ENCODE assay signal across 9 mouse cellular contexts in the genomic region with DNA sequence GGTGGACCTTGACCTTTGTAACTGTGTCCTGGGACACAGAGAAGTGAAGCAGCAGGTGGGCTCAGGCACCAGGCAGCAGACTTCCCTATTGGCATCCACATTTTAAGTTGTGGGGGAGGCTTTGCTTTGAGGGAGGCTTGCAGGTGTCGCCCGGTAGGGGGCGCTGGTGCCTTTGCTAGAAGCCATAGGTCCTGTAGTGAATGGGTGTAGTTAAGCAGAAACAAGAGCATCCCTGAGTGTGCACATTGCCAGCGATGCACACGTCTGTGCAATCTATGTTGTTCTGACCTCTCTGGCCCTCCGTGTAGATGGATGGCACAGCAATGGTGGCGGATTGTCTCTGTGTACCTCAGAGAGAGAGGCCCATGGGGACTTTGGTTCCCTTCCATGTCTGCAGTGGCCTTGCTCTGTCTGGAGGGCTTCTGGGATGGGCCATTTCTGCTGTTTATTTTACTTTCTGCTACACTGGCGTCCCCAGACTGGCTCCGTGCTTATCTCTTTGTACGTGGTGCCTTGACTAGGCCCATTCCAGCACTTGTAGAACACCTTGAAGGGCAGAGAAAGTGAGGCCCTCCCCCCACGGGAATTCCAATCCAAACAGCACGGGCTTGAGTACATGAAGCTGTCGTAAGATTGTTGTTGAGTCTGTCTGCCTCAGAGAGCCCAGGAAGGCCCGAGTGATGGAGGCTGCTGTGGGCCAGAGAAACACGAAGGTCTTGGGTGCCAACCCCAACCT.
DNase-seq lines count a peak whose midpoint lies in the region; ATAC-seq and TF ChIP-seq lines count a peak whose summit lies in the region.
"Had no signal": no experiment of that assay in that cellular context is flagged by ENCODE, and none has a peak within 500 bp of the region (broad histone marks: within the 10 kb centered on the region; RNA-seq: fewer than 3 reads in every experiment).

No protein-coding gene starts in this region.

- H3K4me3 ChIP-seq in embryonic facial prominence, embryonic 11.5 days (ENCODE audit: low read depth, low read length) = no peak overlapping the region
- no peak overlapping the region for H3K4me3 ChIP-seq in heart, adult 2 months
- no peak overlapping the region for H3K4me3 ChIP-seq in kidney, embryonic 14.5 days (ENCODE audit: low read length)
- no peak overlapping the region for H3K4me3 ChIP-seq in liver, adult 2 months (ENCODE audit: insufficient read depth, low read depth, low read length)
- H3K4me3 ChIP-seq in neural tube, embryonic 11.5 days (ENCODE audit: low read depth, low read length) = no peak overlapping the region
- no peak overlapping the region for H3K4me3 ChIP-seq in stomach, postnatal 0 days (ENCODE audit: low read depth, low read length)
- H3K4me3 ChIP-seq: erythroblast, embryonic 14.5 days had no signal

- H3K9ac ChIP-seq in embryonic facial prominence, embryonic 11.5 days (replicated peaks; ENCODE audit: low read length) = no peak overlapping the region
- no peak overlapping the region for H3K9ac ChIP-seq in heart, adult 2 months (ENCODE audit: low read depth, low read length)
- H3K9ac ChIP-seq in kidney, embryonic 14.5 days (ENCODE audit: low read depth, low read length) = no peak overlapping the region
- H3K9ac ChIP-seq in liver, adult 2 months (ENCODE audit: low read depth, low read length) = no peak overlapping the region
- no peak overlapping the region for H3K9ac ChIP-seq in neural tube, embryonic 11.5 days (ENCODE audit: low read length)
- no peak overlapping the region for H3K9ac ChIP-seq in stomach, postnatal 0 days (ENCODE audit: low read length)

- H3K27ac ChIP-seq in embryonic facial prominence, embryonic 11.5 days (replicated peaks; ENCODE audit: low read depth, low read length) = no peak overlapping the region
- no peak overlapping the region for H3K27ac ChIP-seq in heart, adult 2 months
- no peak overlapping the region for H3K27ac ChIP-seq in kidney, embryonic 14.5 days (ENCODE audit: low read depth, low read length)
- no peak overlapping the region for H3K27ac ChIP-seq in liver, adult 2 months (replicated peaks; ENCODE audit: insufficient read depth, low read depth, low read length)
- no peak overlapping the region for H3K27ac ChIP-seq in neural tube, embryonic 11.5 days (ENCODE audit: low read depth, low read length)
- no peak overlapping the region for H3K27ac ChIP-seq in stomach, postnatal 0 days (replicated peaks)

- 43% methylated on average over 15 of the region's 15 CpGs for WGBS in embryonic facial prominence, embryonic 11.5 days
- 40% methylated on average over 15 of the region's 15 CpGs for WGBS in heart, adult 2 months
- 47% methylated on average over 15 of the region's 15 CpGs for WGBS in kidney, embryonic 14.5 days
- WGBS in liver, adult 2 months = 48% methylated on average over 15 of the region's 15 CpGs
- 48% methylated on average over 15 of the region's 15 CpGs for WGBS in neural tube, embryonic 11.5 days
- 28% methylated on average over 15 of the region's 15 CpGs for WGBS in stomach, postnatal 0 days

- no peaks in the 10 kb centered on the region; the same call in none of the 2 replicates for H3K36me3 ChIP-seq in embryonic facial prominence, embryonic 11.5 days (replicated peaks; ENCODE audit: control insufficient read depth, insufficient read depth, low read depth, low read length)
- H3K36me3 ChIP-seq in heart, adult 2 months (ENCODE audit: control insufficient read depth, insufficient read depth, low read length) = no peaks in the 10 kb centered on the region
- H3K36me3 ChIP-seq in kidney, embryonic 14.5 days (ENCODE audit: control insufficient read depth, insufficient read depth, low read length) = peaks cover 35% of the 10 kb centered on the region
- H3K36me3 ChIP-seq in liver, adult 2 months (ENCODE audit: control insufficient read depth, insufficient read depth, low read length) = peaks cover 8% of the 10 kb centered on the region; the same call in 1 of the 2 replicates
- peaks cover 2% of the 10 kb centered on the region; the same call in 1 of the 2 replicates for H3K36me3 ChIP-seq in neural tube, embryonic 11.5 days (ENCODE audit: control insufficient read depth, insufficient read depth, low read length)
- peaks cover 10% of the 10 kb centered on the region for H3K36me3 ChIP-seq in stomach, postnatal 0 days (ENCODE audit: control insufficient read depth, insufficient read depth, low read length)

- peak; percentile 100; the same call in 1 of the 2 replicates for TF ChIP-seq CTCF in heart, adult 2 months (IDR thresholded peaks at IDR 0.05)
- TF ChIP-seq CTCF in liver, adult 2 months (IDR thresholded peaks at IDR 0.05; ENCODE audit: low read depth, low read length) = peak; percentile 97
- TF ChIP-seq CTCF in stomach, postnatal 0 days (IDR thresholded peaks at IDR 0.05; ENCODE audit: low read depth) = peak; percentile 98

- peak; percentile 92 for DNase-seq in B cell, adult 2 months
- DNase-seq in adrenal gland, postnatal 14 days = peak; percentile 94
- DNase-seq in embryonic facial prominence, embryonic 11.5 days (ENCODE audit: low spot score) = peak; percentile 89
- peak; percentile 80 to 89 for DNase-seq in heart, adult 2 months
- peak; percentile 54 for DNase-seq in liver, adult 2 months (ENCODE audit: extremely low read depth, low read depth, low spot score)
- DNase-seq in neural tube, embryonic 11.5 days (ENCODE audit: low spot score) = peak; percentile 87
- DNase-seq in stomach, postnatal 0 days (ENCODE audit: low spot score) = peak; percentile 90

- H3K9me3 ChIP-seq in embryonic facial prominence, embryonic 11.5 days (replicated peaks; ENCODE audit: control insufficient read depth, low read length) = no peaks in the 10 kb centered on the region
- H3K9me3 ChIP-seq in kidney, embryonic 14.5 days (ENCODE audit: control insufficient read depth, low read length) = no peaks in the 10 kb centered on the region
- H3K9me3 ChIP-seq in neural tube, embryonic 11.5 days (ENCODE audit: control insufficient read depth, low read length) = no peaks in the 10 kb centered on the region
- H3K9me3 ChIP-seq in stomach, postnatal 0 days (ENCODE audit: control insufficient read depth, low read length) = no peaks in the 10 kb centered on the region

- H3K4me2 ChIP-seq in embryonic facial prominence, embryonic 11.5 days (ENCODE audit: low read depth, low read length) = no peak overlapping the region
- H3K4me2 ChIP-seq in kidney, embryonic 14.5 days (replicated peaks; ENCODE audit: low read depth, low read length) = no peak overlapping the region
- no peak overlapping the region for H3K4me2 ChIP-seq in neural tube, embryonic 11.5 days (ENCODE audit: low read depth)
- no peak overlapping the region for H3K4me2 ChIP-seq in stomach, postnatal 0 days (replicated peaks; ENCODE audit: low read depth)

- no peaks in the 10 kb centered on the region for H3K27me3 ChIP-seq in embryonic facial prominence, embryonic 11.5 days (ENCODE audit: control insufficient read depth, insufficient read depth, low read length)
- no peaks in the 10 kb centered on the region for H3K27me3 ChIP-seq in heart, adult 2 months (ENCODE audit: control insufficient read depth, insufficient read depth, low read length)
- no peaks in the 10 kb centered on the region for H3K27me3 ChIP-seq in kidney, embryonic 14.5 days (ENCODE audit: control insufficient read depth, insufficient read depth, low read length)
- no peaks in the 10 kb centered on the region for H3K27me3 ChIP-seq in liver, adult 2 months (ENCODE audit: control insufficient read depth, insufficient read depth, low read length)
- no peaks in the 10 kb centered on the region for H3K27me3 ChIP-seq in neural tube, embryonic 11.5 days (ENCODE audit: control insufficient read depth, insufficient read depth, low read length)
- H3K27me3 ChIP-seq in stomach, postnatal 0 days (ENCODE audit: control insufficient read depth, insufficient read depth, low read length) = no peaks in the 10 kb centered on the region

- no peaks in the 10 kb centered on the region for H3K79me2 ChIP-seq in heart, adult 2 months (replicated peaks; ENCODE audit: control insufficient read depth, insufficient read depth, low read length)
- H3K79me2 ChIP-seq in liver, adult 2 months (ENCODE audit: control insufficient read depth, insufficient read depth, low read length) = no peaks in the 10 kb centered on the region

- no peaks in the 10 kb centered on the region for H3K4me1 ChIP-seq in embryonic facial prominence, embryonic 11.5 days (ENCODE audit: control insufficient read depth, insufficient read depth, low read length)
- H3K4me1 ChIP-seq in heart, adult 2 months (ENCODE audit: control insufficient read depth, insufficient read depth, low read length) = no peaks in the 10 kb centered on the region
- H3K4me1 ChIP-seq in kidney, embryonic 14.5 days (ENCODE audit: control insufficient read depth, insufficient read depth, low read length) = no peaks in the 10 kb centered on the region
- no peaks in the 10 kb centered on the region for H3K4me1 ChIP-seq in liver, adult 2 months (ENCODE audit: control insufficient read depth, insufficient read depth, low read length)
- no peaks in the 10 kb centered on the region for H3K4me1 ChIP-seq in neural tube, embryonic 11.5 days (ENCODE audit: control insufficient read depth, insufficient read depth, low read length)
- H3K4me1 ChIP-seq in stomach, postnatal 0 days (replicated peaks; ENCODE audit: control insufficient read depth, insufficient read depth) = no peaks in the 10 kb centered on the region

- intact Hi-C loops in heart, adult 2 months (cut with DNase I) = loop anchor here (1.0 to 5.0 kb wide), 3 partner anchors 72 to 172 kb away; no protein-coding TSS in a partner anchor

- peak; percentile 95 for TF ChIP-seq EP300 in heart, adult 2 months (IDR thresholded peaks at IDR 0.05; ENCODE audit: insufficient read depth, low read depth, low read length)
- no peak for TF ChIP-seq EP300 in stomach, postnatal 0 days (optimal IDR thresholded peaks at IDR 0.05)

- peak; percentile 67; the same call in 1 of the 2 replicates for ATAC-seq in embryonic facial prominence, embryonic 11.5 days (replicated peaks; ENCODE audit: insufficient number of reproducible peaks, low FRiP score, low TSS enrichment, low read depth)
- peak; percentile 72; the same call in 1 of the 2 replicates for ATAC-seq in kidney, embryonic 14.5 days (ENCODE audit: low FRiP score, low TSS enrichment)
- peak; percentile 50 for ATAC-seq in neural tube, embryonic 11.5 days (ENCODE audit: insufficient read depth, low FRiP score, low TSS enrichment)
- peak; percentile 73 for ATAC-seq in stomach, postnatal 0 days (ENCODE audit: low FRiP score, low TSS enrichment)

- no peak for TF ChIP-seq POLR2A in heart, adult 2 months (IDR thresholded peaks at IDR 0.05; ENCODE audit: insufficient read depth, low read depth, low read length)
- no peak for TF ChIP-seq POLR2A in liver, adult 2 months (IDR thresholded peaks at IDR 0.05; ENCODE audit: extremely low read depth, insufficient read depth, low read length)
